Comparison of ENCODE assay signal across 12 mouse cellular contexts in the genomic region with DNA sequence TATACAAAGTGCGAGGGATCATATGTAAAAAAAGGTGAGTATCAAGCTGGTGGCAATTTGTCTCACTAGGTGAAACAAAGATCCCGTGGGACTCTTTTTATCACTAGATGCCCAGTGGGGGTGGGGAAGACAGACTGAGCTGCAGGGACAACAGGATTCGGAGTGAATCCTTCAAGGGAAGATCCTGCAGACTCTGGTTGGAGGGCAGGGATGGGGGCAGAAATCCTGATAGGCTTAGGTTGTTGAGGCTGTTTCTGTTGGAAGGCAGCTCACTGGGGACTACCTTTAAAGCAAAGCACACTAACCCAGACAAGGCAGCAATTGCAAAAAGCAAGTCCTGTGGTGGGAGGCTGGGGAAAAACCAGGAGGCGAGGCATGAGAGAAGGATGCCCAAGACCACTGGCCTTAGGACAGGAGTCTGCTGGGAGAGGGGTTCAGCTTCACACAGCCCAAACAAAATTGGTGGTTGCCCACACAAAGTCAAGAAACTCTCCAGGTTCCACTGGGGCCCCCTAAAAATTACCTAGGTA. TPM values are rescaled to one million over a fixed set of nuclear protein-coding genes. Genes with fewer than 3 reads are reported as not detected.
DNase-seq lines count a peak whose midpoint lies in the region; ATAC-seq lines count a peak whose summit lies in the region.
"Had no signal": no experiment of that assay in that cellular context is flagged by ENCODE, and none has a peak within 500 bp of the region (broad histone marks: within the 10 kb centered on the region; RNA-seq: fewer than 3 reads in every experiment).

No protein-coding gene starts in this region.

- H3K9ac ChIP-seq in heart, embryonic 11.5 days (ENCODE audit: low read depth, low read length) = no peak overlapping the region
- H3K9ac ChIP-seq in lung, embryonic 15.5 days = no peak overlapping the region
- H3K9ac ChIP-seq in embryonic facial prominence, embryonic 12.5 days = no peak overlapping the region
- peak overlapping the region; percentile 46 for H3K9ac ChIP-seq in liver, embryonic 16.5 days (ENCODE audit: low read depth, low read length)
- H3K9ac ChIP-seq: limb, embryonic 15.5 days had no signal

- intact Hi-C loops in heart, postnatal 25 days (cut with DNase I) = no loop called here

- no peak for DNase-seq in heart, postnatal 25 days (ENCODE audit: low spot score)
- no peak for DNase-seq in lung, adult 18-20 months
- DNase-seq in spleen, postnatal 36 days (ENCODE audit: low spot score in 2 of 2) = no peak
- no peak for DNase-seq in spleen, postnatal 4 days (ENCODE audit: low spot score in 2 of 2)
- DNase-seq: gastrocnemius, postnatal 10 days; kidney, postnatal 10 days; right cerebral cortex, postnatal 4 days had no signal

- no peaks in the 10 kb centered on the region for H3K27me3 ChIP-seq in heart, embryonic 11.5 days (ENCODE audit: control insufficient read depth, insufficient read depth, low read length)
- no peaks in the 10 kb centered on the region for H3K27me3 ChIP-seq in lung, embryonic 15.5 days
- no peaks in the 10 kb centered on the region for H3K27me3 ChIP-seq in embryonic facial prominence, embryonic 12.5 days
- no peaks in the 10 kb centered on the region for H3K27me3 ChIP-seq in liver, embryonic 16.5 days (ENCODE audit: control insufficient read depth, insufficient read depth, low read depth, low read length)
- H3K27me3 ChIP-seq: limb, embryonic 15.5 days had no signal

- ATAC-seq in heart, embryonic 11.5 days (replicated peaks; ENCODE audit: insufficient number of reproducible peaks, low FRiP score, low TSS enrichment) = no peak
- no peak for ATAC-seq in lung, embryonic 15.5 days (ENCODE audit: borderline replicate concordance, extremely low read depth, low FRiP score, low TSS enrichment)
- ATAC-seq in embryonic facial prominence, embryonic 12.5 days (ENCODE audit: insufficient number of reproducible peaks, insufficient read depth, low FRiP score, low TSS enrichment) = no peak
- ATAC-seq in liver, embryonic 16.5 days (ENCODE audit: low read depth) = no peak

- peak overlapping the region; percentile 28 for H3K4me2 ChIP-seq in heart, embryonic 11.5 days
- 0 out of 2 replicates have a peak overlapping the region, but pooled peaks have one; percentile 2 for H3K4me2 ChIP-seq in lung, embryonic 15.5 days
- 0 out of 2 replicates have a peak overlapping the region, but pooled peaks have one; percentile 9 for H3K4me2 ChIP-seq in embryonic facial prominence, embryonic 12.5 days (replicated peaks)
- H3K4me2 ChIP-seq in liver, embryonic 16.5 days (ENCODE audit: low read depth, low read length) = peak overlapping the region; percentile 75
- H3K4me2 ChIP-seq: limb, embryonic 15.5 days had no signal

- H3K27ac ChIP-seq in heart, embryonic 11.5 days (ENCODE audit: low read depth, low read length) = no peak overlapping the region
- no peak overlapping the region for H3K27ac ChIP-seq in lung, embryonic 15.5 days
- no peak overlapping the region for H3K27ac ChIP-seq in embryonic facial prominence, embryonic 12.5 days
- peak overlapping the region; percentile 76 for H3K27ac ChIP-seq in liver, embryonic 16.5 days (ENCODE audit: low read length)
- H3K27ac ChIP-seq: limb, embryonic 15.5 days had no signal

- H3K9me3 ChIP-seq in heart, embryonic 11.5 days (replicated peaks; ENCODE audit: control insufficient read depth, low read length) = no peaks in the 10 kb centered on the region
- H3K9me3 ChIP-seq in lung, embryonic 15.5 days = no peaks in the 10 kb centered on the region
- no peaks in the 10 kb centered on the region for H3K9me3 ChIP-seq in embryonic facial prominence, embryonic 12.5 days
- no peaks in the 10 kb centered on the region for H3K9me3 ChIP-seq in liver, embryonic 16.5 days (replicated peaks; ENCODE audit: control insufficient read depth, low read length)
- H3K9me3 ChIP-seq: limb, embryonic 15.5 days had no signal

- WGBS in heart, embryonic 11.5 days (ENCODE audit: insufficient replicate concordance) = 58% methylated on average over 4 of the region's 4 CpGs
- 71% methylated on average over 4 of the region's 4 CpGs for WGBS in lung, embryonic 15.5 days
- 74% methylated on average over 4 of the region's 4 CpGs for WGBS in embryonic facial prominence, embryonic 12.5 days
- WGBS in liver, embryonic 16.5 days (ENCODE audit: insufficient replicate concordance) = 46% methylated on average over 4 of the region's 4 CpGs

- H3K36me3 ChIP-seq in heart, embryonic 11.5 days (ENCODE audit: control insufficient read depth, insufficient read depth, low read length) = no peaks in the 10 kb centered on the region
- H3K36me3 ChIP-seq in lung, embryonic 15.5 days = no peaks in the 10 kb centered on the region
- H3K36me3 ChIP-seq in embryonic facial prominence, embryonic 12.5 days = peaks cover 15% of the 10 kb centered on the region; the same call in 1 of the 2 replicates
- H3K36me3 ChIP-seq in liver, embryonic 16.5 days (ENCODE audit: control insufficient read depth, insufficient read depth) = peaks cover 17% of the 10 kb centered on the region

- H3K4me1 ChIP-seq in heart, embryonic 11.5 days (ENCODE audit: control insufficient read depth, insufficient read depth, low read length) = peaks cover 65% of the 10 kb centered on the region
- H3K4me1 ChIP-seq in lung, embryonic 15.5 days = peaks cover 81% of the 10 kb centered on the region
- H3K4me1 ChIP-seq in embryonic facial prominence, embryonic 12.5 days = peaks cover 66% of the 10 kb centered on the region
- peaks cover 78% of the 10 kb centered on the region for H3K4me1 ChIP-seq in liver, embryonic 16.5 days (ENCODE audit: control insufficient read depth, low read depth, low read length)

- H3K4me3 ChIP-seq in heart, embryonic 11.5 days (ENCODE audit: low read depth, low read length) = 0 out of 2 replicates have a peak overlapping the region, but pooled peaks have one; percentile 4
- no peak overlapping the region for H3K4me3 ChIP-seq in lung, embryonic 15.5 days
- H3K4me3 ChIP-seq in embryonic facial prominence, embryonic 12.5 days = no peak overlapping the region
- H3K4me3 ChIP-seq in liver, embryonic 16.5 days (ENCODE audit: low read depth, low read length) = peak overlapping the region; percentile 88
- H3K4me3 ChIP-seq: limb, embryonic 15.5 days had no signal

RNA-seq across cellular contexts. Expression of a gene that starts 6.3 kb away (rescaled TPM):
- polyA plus RNA-seq in heart, embryonic 11.5 days (2014; fragmentation: Nextera tagmentation; extraction: Ambion mirVana) = 69.8 and 73.1 TPM in 2 replicates
- 10 to 100 TPM; 58.6 to 59.0 TPM for total RNA-seq in heart, postnatal 25 days (2021)
- 101 and 107 TPM in 2 replicates for polyA plus RNA-seq in lung, embryonic 15.5 days (2015; fragmentation: Nextera tagmentation; extraction: Ambion mirVana)
- 104 and 105 TPM in 2 replicates for polyA plus RNA-seq in embryonic facial prominence, embryonic 12.5 days (2016; fragmentation: Nextera tagmentation; extraction: Ambion mirVana)
- polyA plus RNA-seq in liver, embryonic 16.5 days (2015; fragmentation: Nextera tagmentation; extraction: Ambion mirVana) = 213 and 241 TPM in 2 replicates

RNA-seq across cellular contexts. Expression of a gene that starts 22.5 kb away (rescaled TPM):
- polyA plus RNA-seq in heart, embryonic 11.5 days (2014; fragmentation: Nextera tagmentation; extraction: Ambion mirVana) = 81.0 and 88.3 TPM in 2 replicates
- 1 to 10 TPM; 1.5 to 1.6 TPM for total RNA-seq in heart, postnatal 25 days (2021)
- polyA plus RNA-seq in lung, embryonic 15.5 days (2015; fragmentation: Nextera tagmentation; extraction: Ambion mirVana) = 92.1 and 94.7 TPM in 2 replicates
- polyA plus RNA-seq in embryonic facial prominence, embryonic 12.5 days (2016; fragmentation: Nextera tagmentation; extraction: Ambion mirVana) = 92.4 and 106 TPM in 2 replicates
- polyA plus RNA-seq in liver, embryonic 16.5 days (2015; fragmentation: Nextera tagmentation; extraction: Ambion mirVana) = 57.7 and 58.9 TPM in 2 replicates

Comparison
In these comparisons a context has a peak if more than half of its experiments do, and no peak if none do; other contexts are left out.
1. H3K4me2 ChIP-seq: peak in every context shown above with its lines; median percentile 75 in liver, embryonic 16.5 days; 28 in heart, embryonic 11.5 days; 9 in embryonic facial prominence, embryonic 12.5 days; 2 in lung, embryonic 15.5 days.
2. H3K4me3 ChIP-seq: peak in heart, embryonic 11.5 days (single experiment) and liver, embryonic 16.5 days (single experiment); none in lung, embryonic 15.5 days (single experiment) and embryonic facial prominence, embryonic 12.5 days (single experiment).